Mouse (Mus musculus): ENCODE results near the gene Mylk.

DNA sequence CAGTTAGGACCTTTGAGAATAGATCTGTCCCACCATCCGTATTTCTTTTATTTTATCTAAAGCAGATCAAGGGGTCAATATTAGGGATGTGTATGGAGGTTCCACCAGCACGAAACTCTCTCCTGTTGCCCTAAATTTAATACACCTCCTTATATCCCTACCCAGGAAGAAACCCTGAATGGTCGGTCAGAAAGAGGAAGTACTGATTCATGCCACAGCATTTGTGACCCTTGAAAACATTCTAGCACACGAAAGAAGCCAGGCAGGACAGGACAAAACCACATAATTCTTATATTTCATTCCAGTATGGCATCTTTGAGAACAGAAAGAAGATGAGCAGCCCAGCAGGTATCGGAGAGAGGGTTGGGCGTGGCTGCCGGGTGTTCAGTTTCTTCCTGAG lies 71.5 kb downstream of the Mylk start:
- TF ChIP-seq GATA1 (IDR thresholded peaks at IDR 0.05; ENCODE audit: low read length) = no peak
- no peak for TF ChIP-seq TAL1 (IDR thresholded peaks at IDR 0.05; ENCODE audit: low read length)

All from erythroblast, embryonic 14.5 days (primary cell).